Mouse (Mus musculus) midbrain, postnatal 0 days (tissue): ENCODE measurements around the gene Mrnip. TPM values are rescaled to one million over a fixed set of nuclear protein-coding genes. Genes with fewer than 3 reads are reported as not detected.

Source experiments
- ATAC-seq: fragments of 200-750 bp; cut with Nextera tagmentation; 2 replicates; pipeline ENCODE4 v1.8.0; 2017; ENCODE audit warnings: moderate number of reproducible peaks, mild to moderate bottlenecking, moderate TSS enrichment, moderate library complexity; ENCODE audit not compliant: low FRiP score
- DNase-seq: peaks from one replicate; pipeline ENCODE4 v3.0.0-alpha.2; 2015; ENCODE audit warnings: low spot score
- H3K27ac ChIP-seq: fragments of 300-500 bp; sonication (generic); 2 replicates; pipeline ENCODE4 v1.5.1; 2014; ENCODE audit warnings: low read depth, mild to moderate bottlenecking, low read length, mixed read lengths
- H3K27me3 ChIP-seq: fragments of 300-500 bp; sonication (generic); 2 replicates; pipeline ENCODE4 v1.6.1; 2014; ENCODE audit warnings: low read length, control low read depth, mixed read lengths; ENCODE audit not compliant: insufficient read depth
- H3K36me3 ChIP-seq: fragments of 300-500 bp; sonication (generic); 2 replicates; pipeline ENCODE4 v1.6.1; 2014; ENCODE audit warnings: low read length, control low read depth, mixed read lengths; ENCODE audit not compliant: insufficient read depth
- H3K4me1 ChIP-seq: fragments of 300-500 bp; sonication (generic); 2 replicates; pipeline ENCODE4 v1.6.1; 2014; ENCODE audit warnings: mild to moderate bottlenecking, control low read depth, antibody characterized with exemption, low read length, mixed read lengths; ENCODE audit not compliant: insufficient read depth
- H3K4me2 ChIP-seq: fragments of 300-500 bp; sonication (generic); 2 replicates; pipeline ENCODE4 v1.6.1; 2014; ENCODE audit warnings: low read depth, mild to moderate bottlenecking, low read length, mixed read lengths; ENCODE audit not compliant: poor library complexity, severe bottlenecking
- H3K4me3 ChIP-seq: fragments of 300-500 bp; sonication (generic); 2 replicates; pipeline ENCODE4 v1.5.1; 2014; ENCODE audit warnings: low read depth, mild to moderate bottlenecking, low read length, moderate library complexity
- H3K9ac ChIP-seq: fragments of 300-500 bp; sonication (generic); replicated peaks from 2 replicates; pipeline ENCODE4 v1.6.1; 2014; ENCODE audit warnings: mild to moderate bottlenecking, low read length, moderate library complexity, mixed read lengths; ENCODE audit not compliant: poor library complexity, severe bottlenecking
- H3K9me3 ChIP-seq: fragments of 300-500 bp; sonication (generic); 2 replicates; pipeline ENCODE4 v1.6.1; 2016; ENCODE audit warnings: low read length, control low read depth
- CTCF ChIP-seq: IDR thresholded peaks from 2 replicates; pipeline ENCODE4 v1.5.1; 2016; ENCODE audit warnings: antibody characterized with exemption, mild to moderate bottlenecking
- WGBS: fragments of 180-500 bp; shearing (Covaris S2); extraction: QIAGEN DNeasy Blood & Tissue Kit; methylation state at CpG from one replicate; pipeline ENCODE4 v1.1.7; 2014; 5-methylcytosine and 5-hydroxymethylcytosine counted together
- polyA plus RNA-seq: library from polyadenylated mRNA; unstranded; fragments of >200 nt; fragmentation: Nextera tagmentation; extraction: Ambion mirVana; gene quantifications from 2 replicates; pipeline ENCODE4 v1.2.1, GENCODE M21; 2015
- total RNA-seq: library from RNA; depleted of rRNA; stranded (reverse); fragments of >200 nt; gene quantifications from 2 replicates; pipeline ENCODE4 v1.2.3, GENCODE M21; 2014

Mrnip gene
- total and polyA plus RNA-seq, 2 experiments from 2014 or later, result 37.9 to 41.3 TPM

DNA sequence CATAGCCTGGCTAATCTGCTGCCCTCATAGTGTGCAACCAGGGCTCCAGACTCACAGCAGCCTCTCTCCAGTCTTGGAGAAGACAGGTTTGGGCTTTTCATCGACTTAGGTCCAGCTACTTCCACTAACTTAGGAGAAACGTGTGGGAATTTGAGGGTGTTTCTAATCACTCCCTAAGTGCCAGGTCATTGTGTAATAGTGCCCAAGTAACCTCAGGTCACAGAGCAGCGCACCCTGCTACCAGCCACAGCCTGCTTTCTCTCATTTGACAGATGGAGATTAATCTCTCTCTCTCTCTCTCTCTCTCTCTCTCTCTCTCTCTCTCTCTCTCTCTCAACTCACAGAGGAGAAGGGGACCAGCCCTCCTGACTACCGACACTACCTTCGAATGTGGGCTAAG lies 5.9 kb upstream of the Mrnip start:
- DNase-seq, result no peak
- Histone ChIP-seq H3K4me1 (no peaks in the 10 kb centered on the region), H3K9me3 (no peaks in the 10 kb centered on the region), H3K4me2 (no peak overlapping the region), H3K9ac (no peak overlapping the region), H3K27me3 (no peaks in the 10 kb centered on the region), H3K36me3 (peaks cover 54% of the 10 kb centered on the region), H3K27ac (no peak overlapping the region), H3K4me3 (no peak overlapping the region)
- no peak for TF ChIP-seq CTCF
- 91% methylated on average over 5 of the region's 5 CpGs for WGBS
- ATAC-seq, result no peak

DNA sequence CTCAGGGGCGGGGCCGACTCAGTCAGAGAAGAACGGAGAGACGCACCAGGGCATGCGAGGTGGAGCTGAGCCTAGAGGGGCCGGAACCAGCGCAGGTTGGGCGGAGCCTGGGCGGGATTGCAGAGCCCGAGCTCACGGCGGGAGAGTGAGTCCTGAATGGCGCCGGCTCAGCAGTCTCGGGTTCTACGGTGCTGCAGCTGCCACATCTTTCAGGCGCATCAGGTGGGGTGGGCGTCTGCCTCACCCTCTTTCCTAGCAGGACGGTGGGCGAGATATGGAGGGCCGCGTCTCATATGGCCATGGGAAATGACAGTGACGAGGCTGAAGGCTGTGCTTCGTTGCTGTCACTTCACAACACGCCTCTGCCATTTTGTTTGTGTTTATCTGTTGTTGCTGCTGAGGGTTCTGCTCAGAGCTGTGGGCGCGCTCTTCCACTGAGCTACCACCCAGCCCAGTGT lies 515 bp downstream of the Mrnip start:
- Histone ChIP-seq H3K4me1 (no peaks in the 10 kb centered on the region; the same call in 1 of the 2 replicates), H3K36me3 (peaks cover 35% of the 10 kb centered on the region), H3K27ac (peak overlapping the region; percentile 93), H3K4me3 (peak overlapping the region; percentile 62), H3K27me3 (no peaks in the 10 kb centered on the region), H3K9ac (peak overlapping the region; percentile 75), H3K4me2 (peak overlapping the region; percentile 67), H3K9me3 (no peaks in the 10 kb centered on the region)
- ATAC-seq (peak; percentile 98), DNase-seq (peak; percentile 99)
- WGBS, result under 1% methylated on average over 27 of the region's 27 CpGs
- no peak for TF ChIP-seq CTCF

DNA sequence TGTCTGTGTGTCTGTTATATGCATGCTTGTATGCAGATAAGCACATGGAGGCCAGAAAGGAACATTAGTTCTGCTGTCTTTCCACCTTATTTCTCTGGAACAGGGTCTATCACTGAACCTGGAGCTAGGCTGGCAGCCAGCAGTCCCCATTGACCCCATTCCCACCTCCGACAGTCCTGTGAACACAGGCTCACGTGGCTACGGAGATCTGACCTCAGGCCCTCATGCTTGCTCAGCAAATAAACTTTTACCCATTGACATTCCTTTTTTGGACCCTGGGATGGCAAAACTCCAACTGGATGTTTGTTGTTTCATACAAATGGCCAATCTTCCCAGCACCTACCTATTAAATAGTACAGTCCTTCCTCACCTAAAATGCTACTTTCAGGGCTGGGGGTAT lies 2.1 kb downstream of the Mrnip start:
- Histone ChIP-seq H3K4me3 (no peak overlapping the region), H3K4me2 (no peak overlapping the region), H3K27ac (no peak overlapping the region), H3K4me1 (no peaks in the 10 kb centered on the region; the same call in 1 of the 2 replicates), H3K36me3 (peaks cover 28% of the 10 kb centered on the region), H3K9me3 (no peaks in the 10 kb centered on the region), H3K9ac (no peak overlapping the region), H3K27me3 (no peaks in the 10 kb centered on the region)
- ATAC-seq (no peak), DNase-seq (no peak)
- TF ChIP-seq CTCF, result no peak
- WGBS, result 77% methylated on average over 3 of the region's 3 CpGs

GRCm38 (mm10) chr11:50177111-50177510 lies 2.9 kb downstream of the Mrnip start:
- TF ChIP-seq CTCF, result no peak
- Histone ChIP-seq H3K4me1 (no peaks in the 10 kb centered on the region; the same call in 1 of the 2 replicates), H3K9me3 (no peaks in the 10 kb centered on the region), H3K27ac (no peak overlapping the region), H3K27me3 (no peaks in the 10 kb centered on the region), H3K36me3 (peaks cover 21% of the 10 kb centered on the region), H3K4me2 (no peak overlapping the region), H3K9ac (no peak overlapping the region), H3K4me3 (no peak overlapping the region)
- no peak for ATAC-seq
- no peak for DNase-seq
- 81% methylated on average over 6 of the region's 6 CpGs for WGBS

- no peak overlapping the region for H3K4me2 ChIP-seq
- H3K36me3 ChIP-seq, result peaks cover 32% of the 10 kb centered on the region
- H3K9ac ChIP-seq, result no peak overlapping the region
- TF ChIP-seq CTCF, result no peak
- DNase-seq, result no peak
- H3K4me3 ChIP-seq, result no peak overlapping the region
- no peak overlapping the region for H3K27ac ChIP-seq
- no peaks in the 10 kb centered on the region for H3K9me3 ChIP-seq
- H3K27me3 ChIP-seq, result no peaks in the 10 kb centered on the region
- WGBS, result 85% methylated on average over 5 of the region's 5 CpGs
- ATAC-seq, result no peak
- H3K4me1 ChIP-seq, result no peaks in the 10 kb centered on the region; the same call in 1 of the 2 replicates
Observed at GRCm38 (mm10) chr11:50178532-50179488, 4.6 kb downstream of the Mrnip start.
